Mouse (Mus musculus) heart, adult 2 months (tissue): Measurements from ENCODE around the gene Mstn. TPM values are rescaled to one million over a fixed set of nuclear protein-coding genes. Genes with fewer than 3 reads are reported as not detected.

Source experiments
- DNase-seq, 2 experiments: peaks; one replicate each; pipeline ENCODE4 v3.0.0; 2021
- H3K27ac ChIP-seq: fragments of 200-600 bp; 2 replicates; pipeline ENCODE4 v1.8.1; 2022
- H3K27me3 ChIP-seq: fragments of 200-500 bp; 2 replicates; pipeline ENCODE4 v1.6.1; 2012; ENCODE audit warnings: mild to moderate bottlenecking, low read length, inconsistent platforms, mixed read lengths; ENCODE audit not compliant: control insufficient read depth, insufficient read depth
- H3K36me3 ChIP-seq: fragments of 200-500 bp; 2 replicates; pipeline ENCODE4 v1.6.1; 2012; ENCODE audit warnings: low read length, inconsistent platforms; ENCODE audit not compliant: control insufficient read depth, insufficient read depth
- H3K4me1 ChIP-seq: fragments of 200-500 bp; 2 replicates; pipeline ENCODE4 v1.6.1; 2011; ENCODE audit warnings: low read length; ENCODE audit not compliant: control insufficient read depth, insufficient read depth
- H3K4me3 ChIP-seq: fragments of 200-600 bp; 2 replicates; pipeline ENCODE4 v1.8.1; 2022
- H3K79me2 ChIP-seq: fragments of 200-500 bp; replicated peaks from 2 replicates; pipeline ENCODE4 v1.6.1; 2012; ENCODE audit warnings: mild to moderate bottlenecking, inconsistent platforms, low read length, moderate library complexity, mixed read lengths; ENCODE audit not compliant: control insufficient read depth, insufficient read depth
- H3K9ac ChIP-seq: fragments of 200-500 bp; 2 replicates; pipeline ENCODE4 v1.6.1; 2012; ENCODE audit warnings: low read depth, mild to moderate bottlenecking, control low read depth, inconsistent platforms, low read length, mixed read lengths
- CTCF ChIP-seq: fragments of 200-600 bp; IDR thresholded peaks from 2 replicates; pipeline ENCODE4 v1.8.1; 2022; ENCODE audit warnings: antibody characterized with exemption, mild to moderate bottlenecking, moderate library complexity
- EP300 ChIP-seq: fragments of 200-500 bp; IDR thresholded peaks from 2 replicates; pipeline ENCODE4 v1.6.1; 2011; ENCODE audit warnings: low read depth, low read length, control low read depth; ENCODE audit not compliant: insufficient read depth
- POLR2A ChIP-seq: fragments of 200-500 bp; IDR thresholded peaks from 2 replicates; pipeline ENCODE4 v1.6.1; 2011; ENCODE audit warnings: mild to moderate bottlenecking, low read depth, low read length, control low read depth; ENCODE audit not compliant: insufficient read depth
- WGBS: fragments of 180-500 bp; shearing (Covaris S2); methylation state at CpG from one replicate; pipeline ENCODE4 v1.1.7; 2018; 5-methylcytosine and 5-hydroxymethylcytosine counted together
- intact Hi-C: fragments of 180-260 bp; cut with DNase I; formaldehyde crosslinking; loops from one replicate; pipeline ENCODE4 v1.15.1; 2025
- long read RNA-seq: library from polyadenylated mRNA; stranded (forward); transcript quantifications from one replicate; pipeline ENCODE4 v2.0.0, GENCODE M21; 2021
- polyA plus RNA-seq: library from polyadenylated mRNA; depleted of rRNA; stranded (reverse); fragments of >200 nt; gene quantifications from 2 replicates; pipeline ENCODE4 v1.2.3, GENCODE M21; 2012; rRNA removed
- total RNA-seq, 2 experiments: library from RNA; stranded (reverse); gene quantifications; 2 replicates each; pipeline ENCODE4 v1.2.3; 2021

The Mstn gene
- under 1 TPM; 0.37 to 0.43 TPM for total RNA-seq
- 0.21 and 1.4 TPM in 2 replicates for polyA plus RNA-seq
- long read RNA-seq, partial matches to known transcripts = 0 of 1 reads
- long read RNA-seq, other reads (novel, unspliced or antisense) = 0 of 1 reads

DNA sequence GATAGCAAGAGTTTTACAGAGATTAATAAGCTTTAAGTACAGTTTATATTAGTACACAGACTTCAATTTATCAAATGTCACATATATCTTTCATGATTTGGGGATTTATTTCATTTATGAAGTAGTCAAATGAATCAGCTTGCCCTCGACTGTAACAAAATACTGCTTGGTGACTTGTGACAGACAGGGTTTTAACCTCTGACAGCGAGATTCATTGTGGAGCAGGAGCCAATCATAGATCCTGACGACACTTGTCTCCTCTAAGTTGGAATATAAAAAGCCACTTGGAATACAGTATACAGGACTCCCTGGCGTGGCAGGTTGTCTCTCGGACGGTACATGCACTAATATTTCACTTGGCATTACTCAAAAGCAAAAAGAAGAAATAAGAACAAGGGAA is at the start of gene Mstn:
Gene Mstn (plus strand): TSS at position 301 of the 400 bp plus-strand sequence.
- Histone ChIP-seq H3K79me2 (no peaks in the 10 kb centered on the region), H3K27ac (no peak within 1 kb of the TSS), H3K36me3 (no peaks in the 10 kb centered on the region), H3K9ac (no peak within 1 kb of the TSS), H3K4me3 (no peak within 1 kb of the TSS), H3K27me3 (no peaks in the 10 kb centered on the region), H3K4me1 (no peaks in the 10 kb centered on the region)
- no peak for DNase-seq
- TF ChIP-seq CTCF = no peak
- TF ChIP-seq POLR2A = no peak
- no peak for TF ChIP-seq EP300
- WGBS = 75% methylated on average over 6 of the region's 6 CpGs
- intact Hi-C loops = no loop called here

GRCm38 (mm10) chr1:53014716-53015115 is 46.7 kb upstream of the Mstn start:
- Histone ChIP-seq H3K4me1 (no peaks in the 10 kb centered on the region), H3K27ac (no peak overlapping the region), H3K79me2 (no peaks in the 10 kb centered on the region), H3K27me3 (no peaks in the 10 kb centered on the region), H3K4me3 (no peak overlapping the region), H3K36me3 (no peaks in the 10 kb centered on the region), H3K9ac (no peak overlapping the region)
- DNase-seq = no peak
- 69% methylated on average over 6 of the region's 6 CpGs for WGBS
- intact Hi-C loops = no loop called here
- TF ChIP-seq EP300 = no peak
- TF ChIP-seq CTCF = no peak
- TF ChIP-seq POLR2A = no peak

- DNase-seq = no peak
- no peaks in the 10 kb centered on the region for H3K36me3 ChIP-seq
- H3K79me2 ChIP-seq = no peaks in the 10 kb centered on the region
- TF ChIP-seq CTCF = no peak
- TF ChIP-seq EP300 = no peak
- no peak for TF ChIP-seq POLR2A
- 90% methylated on average over 5 of the region's 5 CpGs for WGBS
- H3K4me3 ChIP-seq = no peak overlapping the region
- H3K27ac ChIP-seq = no peak overlapping the region
- no peak overlapping the region for H3K9ac ChIP-seq
- intact Hi-C loops = no loop called here
- no peaks in the 10 kb centered on the region for H3K27me3 ChIP-seq
- H3K4me1 ChIP-seq = no peaks in the 10 kb centered on the region
Observed at GRCm38 (mm10) chr1:53015606-53016005, 45.8 kb upstream of the Mstn start.

DNA sequence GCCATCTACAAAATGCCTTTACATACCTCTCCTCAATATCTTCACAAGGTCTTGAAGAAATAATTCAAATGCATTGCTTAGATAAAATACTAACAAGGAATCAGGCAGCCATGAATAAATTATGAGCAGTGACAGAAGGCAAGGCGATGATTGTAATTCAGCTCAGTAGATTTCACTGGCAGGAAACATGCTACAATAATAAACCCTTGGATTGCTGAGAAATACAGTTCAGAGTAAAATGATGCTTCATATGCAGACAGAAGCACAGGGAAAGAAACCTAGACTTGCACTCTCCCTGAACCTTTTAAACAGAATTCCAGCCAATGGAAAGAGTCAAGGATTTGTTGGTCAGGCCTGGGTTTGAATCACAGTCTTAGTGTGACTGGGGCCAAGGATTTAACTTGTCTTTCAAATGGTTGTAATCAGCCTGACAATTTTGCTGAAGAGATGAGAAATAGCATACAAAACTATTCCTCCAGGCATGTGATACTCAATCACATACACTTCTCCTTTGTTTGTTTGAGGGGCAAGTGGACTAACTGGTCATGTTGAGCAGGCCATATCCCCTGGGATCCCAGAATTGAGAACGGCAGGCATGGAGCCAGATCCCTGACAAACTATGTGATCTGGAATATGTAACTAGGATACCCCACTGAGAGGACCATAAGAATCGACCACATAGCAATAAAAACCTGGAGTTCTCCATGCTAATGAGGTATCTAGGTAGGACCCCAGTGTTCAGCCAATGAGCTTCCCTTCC is 42.5 kb upstream of the Mstn start:
- no peaks in the 10 kb centered on the region for H3K79me2 ChIP-seq
- H3K9ac ChIP-seq = no peak overlapping the region
- H3K4me3 ChIP-seq = no peak overlapping the region
- 52% methylated on average over 3 of the region's 3 CpGs for WGBS
- TF ChIP-seq CTCF (no peak), EP300 (no peak), POLR2A (no peak)
- no peaks in the 10 kb centered on the region for H3K36me3 ChIP-seq
- intact Hi-C loops = no loop called here
- no peak for DNase-seq
- no peaks in the 10 kb centered on the region for H3K4me1 ChIP-seq
- H3K27ac ChIP-seq = no peak overlapping the region
- no peaks in the 10 kb centered on the region for H3K27me3 ChIP-seq

- Histone ChIP-seq H3K27me3 (no peaks in the 10 kb centered on the region), H3K4me1 (no peaks in the 10 kb centered on the region), H3K9ac (no peak within 1 kb of the TSS), H3K36me3 (no peaks in the 10 kb centered on the region), H3K27ac (no peak within 1 kb of the TSS), H3K4me3 (no peak within 1 kb of the TSS), H3K79me2 (no peaks in the 10 kb centered on the region)
- intact Hi-C loops = no loop called here
- no peak for DNase-seq
- 57% methylated on average over 5 of the region's 5 CpGs for whole genome bisulfite sequencing
- no peak for TF ChIP-seq CTCF
- no peak for TF ChIP-seq EP300
- TF ChIP-seq POLR2A = no peak
Observed at GRCm38 (mm10) chr1:53020079-53020478, 41.4 kb upstream of the Mstn start, which contains the start of gene 1700019D03Rik. TSS of gene 1700019D03Rik (minus strand) at chr1:53020179.

DNA sequence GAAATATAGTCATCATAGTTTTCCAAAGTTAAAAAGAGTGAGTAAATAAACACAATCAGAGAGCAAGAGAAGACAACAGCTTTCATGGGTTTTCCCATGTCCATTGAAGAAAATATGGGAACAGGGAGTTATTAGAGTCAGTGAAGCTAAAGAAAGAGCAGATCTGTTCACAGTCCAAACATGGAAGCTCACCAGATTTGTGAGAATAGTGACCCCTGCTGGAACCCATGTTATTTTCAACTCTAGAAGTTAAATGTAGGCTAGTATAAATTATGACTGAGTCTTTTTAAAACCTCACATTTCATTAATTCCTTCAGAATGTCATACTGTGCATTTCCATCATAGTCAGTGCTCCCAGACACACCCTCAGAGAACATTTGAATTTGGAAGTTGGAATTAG is 28.9 kb upstream of the Mstn start:
- TF ChIP-seq EP300 (no peak), CTCF (peak; percentile 58), POLR2A (no peak)
- intact Hi-C loops = no loop called here
- H3K27ac ChIP-seq = no peak overlapping the region
- no peak overlapping the region for H3K4me3 ChIP-seq
- H3K36me3 ChIP-seq = no peaks in the 10 kb centered on the region
- DNase-seq = no peak
- H3K9ac ChIP-seq = no peak overlapping the region
- H3K4me1 ChIP-seq = no peaks in the 10 kb centered on the region
- H3K79me2 ChIP-seq = no peaks in the 10 kb centered on the region
- no peaks in the 10 kb centered on the region for H3K27me3 ChIP-seq
